Mouse (Mus musculus) hindbrain, embryonic 15.5 days (tissue): Measurements from ENCODE around the gene Map2k5. TPM values are rescaled to one million over a fixed set of nuclear protein-coding genes. Genes with fewer than 3 reads are reported as not detected.

Experiments
- ATAC-seq: fragments of 200-750 bp; cut with Nextera tagmentation; 2 replicates; pipeline ENCODE4 v1.8.0; 2017; ENCODE audit warnings: low read depth, moderate number of reproducible peaks, moderate TSS enrichment; ENCODE audit not compliant: low FRiP score
- H3K27ac ChIP-seq: fragments of 300-500 bp; sonication (generic); replicated peaks from 2 replicates; pipeline ENCODE4 v1.5.1; 2015; ENCODE audit warnings: mild to moderate bottlenecking, inconsistent platforms
- H3K27me3 ChIP-seq: fragments of 300-500 bp; sonication (generic); 2 replicates; pipeline ENCODE4 v1.6.1; 2015; ENCODE audit warnings: control low read depth, inconsistent platforms
- H3K36me3 ChIP-seq: fragments of 300-500 bp; sonication (generic); 2 replicates; pipeline ENCODE4 v1.6.1; 2015; ENCODE audit warnings: control low read depth, inconsistent platforms
- H3K4me1 ChIP-seq: fragments of 300-500 bp; sonication (generic); replicated peaks from 2 replicates; pipeline ENCODE4 v1.6.1; 2015; ENCODE audit warnings: control low read depth, inconsistent platforms
- H3K4me2 ChIP-seq: fragments of 300-500 bp; sonication (generic); 2 replicates; pipeline ENCODE4 v1.6.1; 2015; ENCODE audit warnings: moderate library complexity, mild to moderate bottlenecking, inconsistent platforms
- H3K4me3 ChIP-seq: fragments of 300-500 bp; sonication (generic); 2 replicates; pipeline ENCODE4 v1.5.1; 2015; ENCODE audit warnings: mild to moderate bottlenecking, inconsistent platforms
- H3K9ac ChIP-seq: fragments of 300-500 bp; sonication (generic); 2 replicates; pipeline ENCODE4 v1.6.1; 2015; ENCODE audit warnings: inconsistent platforms
- H3K9me3 ChIP-seq: fragments of 300-500 bp; sonication (generic); 2 replicates; pipeline ENCODE4 v1.6.1; 2016; ENCODE audit warnings: control low read depth, inconsistent platforms
- whole genome bisulfite sequencing: fragments of 180-500 bp; shearing (Covaris S2); methylation state at CpG from one replicate; pipeline ENCODE4 v1.1.7; 2015; 5-methylcytosine and 5-hydroxymethylcytosine counted together
- polyA plus RNA-seq: library from polyadenylated mRNA; unstranded; fragments of >200 nt; fragmentation: Nextera tagmentation; extraction: Ambion mirVana; gene quantifications from 2 replicates; pipeline ENCODE4 v1.2.1, GENCODE M21; 2015

Map2k5 gene
- polyA plus RNA-seq, 1 experiment from 2014 or later, result 35.1 TPM

DNA sequence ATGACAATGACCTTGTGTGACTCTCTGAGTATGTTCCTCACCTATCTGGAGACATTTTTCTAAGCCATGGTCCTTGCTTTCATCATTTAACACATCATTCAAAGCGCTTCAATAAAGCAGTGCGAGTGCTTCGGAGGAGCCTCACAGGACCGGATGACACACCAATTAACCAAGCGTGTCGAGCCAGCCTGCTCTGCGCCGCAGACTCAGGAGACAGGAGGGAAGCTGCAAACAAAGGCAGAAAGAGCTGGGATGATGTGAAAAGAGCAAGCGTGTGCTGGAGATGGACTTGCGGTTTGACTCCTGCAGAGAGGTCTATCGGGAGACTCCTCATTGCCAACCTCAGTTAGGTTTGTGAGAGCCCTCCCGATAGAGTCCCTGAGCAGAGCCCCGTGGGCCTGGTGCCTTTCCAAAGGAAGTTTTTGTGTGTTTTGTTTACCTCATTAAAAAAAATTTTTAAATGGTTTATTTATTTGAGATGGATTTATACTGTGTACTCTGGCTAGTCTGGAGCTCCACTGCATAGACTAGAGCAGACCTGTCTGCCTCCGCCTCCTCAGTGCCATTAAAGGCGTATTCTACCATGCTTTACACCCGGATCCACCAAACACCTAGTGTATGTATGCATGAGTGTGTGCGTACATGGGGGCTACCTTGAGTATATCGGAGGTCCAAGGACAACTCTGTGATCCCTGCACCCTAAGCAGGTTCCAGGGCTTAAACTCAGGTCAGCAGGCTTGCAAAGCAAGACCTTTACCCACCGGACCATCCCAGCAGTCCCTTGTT lies 126.7 kb downstream of the Map2k5 start:
- Histone ChIP-seq H3K4me1 (peaks cover 6% of the 10 kb centered on the region; the same call in 1 of the 2 replicates), H3K27me3 (no peaks in the 10 kb centered on the region), H3K27ac (0 out of 2 replicates have a peak overlapping the region, but pooled peaks have one; percentile 14), H3K4me2 (no peak overlapping the region; the same call in 1 of the 2 replicates), H3K36me3 (no peaks in the 10 kb centered on the region), H3K4me3 (no peak overlapping the region), H3K9me3 (no peaks in the 10 kb centered on the region), H3K9ac (no peak overlapping the region)
- WGBS, result 42% methylated on average over 19 of the region's 19 CpGs
- 0 out of 2 replicates have a peak, but pooled peaks have one; percentile 54 for ATAC-seq

DNA sequence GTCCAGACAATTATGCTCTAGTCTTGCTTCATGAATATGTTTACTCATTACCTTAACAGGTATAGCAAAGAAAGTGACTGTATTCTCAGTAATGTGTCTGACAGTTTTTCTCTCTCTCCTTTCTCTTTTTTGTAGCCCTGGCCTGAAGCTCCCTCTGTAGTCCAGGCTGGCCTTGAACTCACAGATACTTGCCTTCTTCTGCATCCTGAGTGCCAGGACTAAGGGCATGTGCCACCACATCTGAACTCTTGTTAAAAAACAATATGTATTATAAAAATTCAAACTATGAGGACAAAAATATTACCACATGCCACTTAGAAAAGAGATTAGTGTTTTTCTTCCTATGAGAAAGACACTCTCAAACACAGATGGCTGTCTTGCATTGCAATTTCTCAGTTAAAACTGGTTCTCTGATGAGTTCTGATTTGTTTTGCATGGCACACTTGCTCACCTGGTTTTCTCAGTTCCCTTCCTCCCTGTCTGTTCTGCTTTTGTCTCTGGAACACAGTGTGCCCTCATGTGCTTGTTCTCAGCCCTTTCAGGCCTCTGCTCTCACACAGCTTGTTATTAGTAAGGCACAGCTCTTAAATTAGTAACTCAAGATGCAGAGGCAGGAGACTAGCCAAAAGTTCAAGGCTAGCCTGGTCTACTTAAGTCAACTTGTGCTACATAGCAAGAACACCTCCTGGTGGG lies 129.5 kb downstream of the Map2k5 start:
- Histone ChIP-seq H3K4me1 (peaks cover 6% of the 10 kb centered on the region; the same call in 1 of the 2 replicates), H3K9me3 (no peaks in the 10 kb centered on the region), H3K36me3 (no peaks in the 10 kb centered on the region), H3K4me3 (no peak overlapping the region), H3K9ac (no peak overlapping the region), H3K27me3 (no peaks in the 10 kb centered on the region), H3K27ac (no peak overlapping the region), H3K4me2 (no peak overlapping the region)
- no peak for ATAC-seq

DNA sequence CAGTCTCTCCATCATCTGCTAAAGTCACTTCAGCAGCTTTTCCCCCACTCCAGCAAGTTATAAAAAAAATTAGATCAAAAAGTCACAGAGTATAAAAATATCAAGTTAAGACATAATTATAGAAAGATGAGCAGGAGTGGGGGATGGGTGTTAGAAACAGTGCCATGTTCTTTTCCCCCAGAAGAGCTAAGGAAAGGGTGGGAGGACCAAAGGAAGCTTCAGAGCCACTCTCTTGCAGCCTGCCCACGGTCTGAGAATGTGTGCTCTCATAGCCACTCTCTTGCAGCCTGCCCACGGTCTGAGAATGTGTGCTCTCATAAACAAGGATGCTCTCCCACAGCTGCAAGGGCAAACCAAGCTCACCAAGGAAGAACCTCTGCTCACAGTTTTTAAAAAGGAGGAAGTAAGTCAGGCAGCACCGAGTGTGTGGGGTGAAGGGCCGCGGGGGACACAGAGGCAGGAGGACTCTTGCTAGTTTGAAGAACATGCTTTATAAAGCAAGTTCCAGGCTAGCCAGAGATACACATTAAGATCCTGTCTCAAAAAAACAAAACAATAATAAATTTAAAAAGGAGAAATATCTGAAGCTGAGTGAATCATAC lies 131.0 kb downstream of the Map2k5 start:
- Histone ChIP-seq H3K27ac (no peak overlapping the region), H3K9me3 (no peaks in the 10 kb centered on the region), H3K4me2 (no peak overlapping the region), H3K9ac (no peak overlapping the region), H3K4me1 (peaks cover 12% of the 10 kb centered on the region), H3K27me3 (no peaks in the 10 kb centered on the region), H3K4me3 (no peak overlapping the region), H3K36me3 (no peaks in the 10 kb centered on the region)
- no peak for ATAC-seq
- WGBS, result 69% methylated on average over 5 of the region's 5 CpGs

DNA sequence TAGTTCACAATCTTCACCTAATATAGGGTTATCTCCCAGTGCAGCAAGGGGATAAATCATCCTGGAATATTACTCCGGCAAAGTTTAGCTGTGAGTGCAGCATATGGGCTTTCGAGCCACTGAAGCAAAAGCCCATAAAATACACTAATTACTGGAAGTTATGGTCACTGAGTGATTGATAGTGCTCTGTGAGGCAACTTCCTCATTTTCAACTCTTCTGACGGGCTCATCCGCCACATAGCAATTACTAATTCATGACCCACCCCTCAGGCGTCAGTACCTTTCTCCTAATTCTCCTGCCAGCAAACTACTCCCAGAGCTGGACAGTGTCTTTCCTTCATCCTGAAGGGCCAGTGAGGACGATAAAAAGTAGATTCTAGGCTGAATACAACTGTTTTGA lies 135.7 kb downstream of the Map2k5 start:
- Histone ChIP-seq H3K4me2 (no peak overlapping the region), H3K9ac (no peak overlapping the region), H3K27ac (no peak overlapping the region), H3K9me3 (no peaks in the 10 kb centered on the region), H3K27me3 (no peaks in the 10 kb centered on the region), H3K36me3 (no peaks in the 10 kb centered on the region), H3K4me3 (no peak overlapping the region), H3K4me1 (peaks cover 22% of the 10 kb centered on the region)
- 48% methylated on average over 6 of the region's 6 CpGs for WGBS
- no peak for ATAC-seq

DNA sequence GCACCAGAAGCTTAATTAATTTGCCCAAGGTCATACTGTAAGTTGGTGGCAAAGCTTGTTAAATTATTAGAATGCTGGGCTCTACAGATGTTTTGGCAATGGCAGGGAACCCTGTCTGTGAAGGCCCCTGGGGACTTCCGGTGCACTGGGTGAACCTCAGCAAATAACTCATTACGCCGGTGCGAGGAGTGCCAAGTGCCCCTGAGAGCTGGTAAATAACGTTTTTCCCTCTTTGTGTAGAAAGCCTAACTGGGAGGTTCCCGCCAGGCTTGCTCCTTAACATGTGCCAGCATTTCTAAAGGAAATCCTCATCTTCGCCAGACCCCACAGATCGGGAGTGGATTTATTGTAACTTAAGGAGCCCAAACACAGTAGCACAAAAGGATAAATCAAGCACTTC lies 136.5 kb downstream of the Map2k5 start:
- no peaks in the 10 kb centered on the region for H3K27me3 ChIP-seq
- no peaks in the 10 kb centered on the region for H3K9me3 ChIP-seq
- peaks cover 22% of the 10 kb centered on the region for H3K4me1 ChIP-seq
- no peak for ATAC-seq
- H3K9ac ChIP-seq, result no peak overlapping the region
- H3K36me3 ChIP-seq, result no peaks in the 10 kb centered on the region
- H3K27ac ChIP-seq, result peak overlapping the region; percentile 4; the same call in 1 of the 2 replicates
- H3K4me2 ChIP-seq, result no peak overlapping the region
- 32% methylated on average over 8 of the region's 8 CpGs for WGBS
- no peak overlapping the region for H3K4me3 ChIP-seq

DNA sequence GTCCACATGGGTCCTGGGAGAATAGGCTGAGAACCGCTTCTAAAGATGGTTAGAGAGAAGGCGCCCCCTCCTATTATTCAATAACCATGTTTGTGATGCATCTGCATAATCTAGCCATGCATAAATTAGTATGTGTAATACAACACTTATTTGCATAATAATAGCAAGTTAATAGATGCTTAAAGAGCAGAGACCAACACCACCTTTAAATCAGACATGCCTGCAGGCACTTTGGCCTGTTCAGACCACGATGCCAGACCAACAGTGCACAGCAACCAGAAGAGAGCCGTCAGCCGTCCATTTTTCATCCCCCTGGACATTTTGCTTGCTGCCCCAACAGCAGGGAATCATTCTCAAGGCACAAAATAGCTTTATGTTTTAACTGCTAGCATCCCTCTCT lies 143.3 kb downstream of the Map2k5 start:
- H3K9me3 ChIP-seq, result no peaks in the 10 kb centered on the region
- no peak for ATAC-seq
- no peak overlapping the region for H3K9ac ChIP-seq
- no peak overlapping the region for H3K4me2 ChIP-seq
- H3K4me1 ChIP-seq, result peaks cover 24% of the 10 kb centered on the region
- 25% methylated on average over 5 of the region's 5 CpGs for WGBS
- no peak overlapping the region for H3K27ac ChIP-seq
- no peaks in the 10 kb centered on the region for H3K36me3 ChIP-seq
- H3K4me3 ChIP-seq, result no peak overlapping the region
- H3K27me3 ChIP-seq, result no peaks in the 10 kb centered on the region

DNA sequence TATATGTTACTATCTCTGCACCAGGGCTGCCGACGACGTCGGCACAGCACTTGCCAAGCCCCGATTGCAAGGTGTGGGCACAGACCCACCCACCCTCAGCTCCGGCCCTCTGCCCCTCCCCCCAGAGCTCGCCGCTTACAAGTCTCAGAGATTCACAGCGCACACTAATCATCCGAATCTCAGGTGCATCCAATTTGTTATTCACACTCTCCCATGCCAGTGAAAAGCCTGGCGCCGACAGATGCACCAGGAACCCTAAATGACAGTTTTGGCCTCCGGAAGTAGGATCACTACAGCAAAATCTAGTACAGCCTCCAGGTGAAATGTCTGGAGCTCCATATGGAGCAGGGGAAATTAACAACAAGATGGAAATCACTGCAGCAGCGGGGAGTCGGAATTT lies 147.4 kb downstream of the Map2k5 start:
- Histone ChIP-seq H3K27me3 (no peaks in the 10 kb centered on the region), H3K36me3 (no peaks in the 10 kb centered on the region), H3K4me3 (no peak overlapping the region), H3K27ac (0 out of 2 replicates have a peak overlapping the region, but pooled peaks have one; percentile 25), H3K4me1 (peaks cover 17% of the 10 kb centered on the region), H3K9me3 (no peaks in the 10 kb centered on the region), H3K9ac (no peak overlapping the region), H3K4me2 (peak overlapping the region; percentile 46)
- WGBS, result 32% methylated on average over 15 of the region's 15 CpGs
- no peak for ATAC-seq

DNA sequence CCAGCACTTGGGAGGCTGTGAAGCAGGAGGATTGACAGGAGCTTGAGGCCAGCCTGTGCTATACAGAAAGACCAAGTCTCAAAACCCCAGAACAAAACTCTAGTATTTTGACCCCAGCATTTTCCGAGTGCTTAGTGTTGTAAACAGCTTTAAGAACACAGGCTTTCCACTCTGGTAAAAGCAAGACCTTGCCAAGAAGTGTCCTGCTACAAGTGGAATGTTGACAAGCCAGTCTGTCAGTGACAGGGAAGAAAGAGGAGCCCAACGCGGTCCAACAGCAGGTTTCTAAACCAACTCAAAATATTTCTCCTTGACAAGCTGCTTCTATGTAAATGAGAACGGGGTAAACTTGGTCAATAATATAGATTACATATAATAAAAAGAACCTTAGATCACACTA lies 148.6 kb downstream of the Map2k5 start:
- Histone ChIP-seq H3K27me3 (no peaks in the 10 kb centered on the region), H3K9ac (no peak overlapping the region), H3K4me1 (peaks cover 12% of the 10 kb centered on the region), H3K36me3 (no peaks in the 10 kb centered on the region), H3K4me2 (no peak overlapping the region), H3K4me3 (no peak overlapping the region), H3K27ac (no peak overlapping the region), H3K9me3 (no peaks in the 10 kb centered on the region)
- WGBS, result 71% methylated on average over 4 of the region's 4 CpGs
- no peak for ATAC-seq

DNA sequence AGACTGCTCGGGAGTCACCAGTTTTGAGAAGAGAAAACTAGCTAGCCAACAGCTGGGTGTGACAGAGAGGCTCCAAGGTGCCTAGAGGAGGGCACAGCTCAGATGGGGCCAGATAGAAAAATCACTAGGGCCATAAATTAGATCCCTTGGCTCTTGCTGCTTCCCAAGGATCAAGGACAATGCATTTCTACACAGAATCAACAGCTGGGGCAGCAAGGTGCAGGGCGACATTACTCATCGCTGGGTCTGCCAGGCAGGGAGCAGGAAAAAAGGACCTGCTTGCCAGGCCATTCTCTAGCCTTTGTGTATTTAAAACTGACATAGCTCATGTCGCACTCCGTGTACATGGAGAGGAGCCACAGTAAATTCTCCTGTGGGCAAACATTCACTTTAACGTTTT lies 155.5 kb downstream of the Map2k5 start:
- H3K27me3 ChIP-seq, result no peaks in the 10 kb centered on the region
- H3K4me1 ChIP-seq, result peaks cover 4% of the 10 kb centered on the region; the same call in 1 of the 2 replicates
- H3K36me3 ChIP-seq, result no peaks in the 10 kb centered on the region
- no peak overlapping the region for H3K4me2 ChIP-seq
- no peak overlapping the region for H3K27ac ChIP-seq
- ATAC-seq, result no peak
- H3K4me3 ChIP-seq, result no peak overlapping the region
- H3K9ac ChIP-seq, result no peak overlapping the region
- no peaks in the 10 kb centered on the region for H3K9me3 ChIP-seq
- 61% methylated on average over 6 of the region's 6 CpGs for WGBS

DNA sequence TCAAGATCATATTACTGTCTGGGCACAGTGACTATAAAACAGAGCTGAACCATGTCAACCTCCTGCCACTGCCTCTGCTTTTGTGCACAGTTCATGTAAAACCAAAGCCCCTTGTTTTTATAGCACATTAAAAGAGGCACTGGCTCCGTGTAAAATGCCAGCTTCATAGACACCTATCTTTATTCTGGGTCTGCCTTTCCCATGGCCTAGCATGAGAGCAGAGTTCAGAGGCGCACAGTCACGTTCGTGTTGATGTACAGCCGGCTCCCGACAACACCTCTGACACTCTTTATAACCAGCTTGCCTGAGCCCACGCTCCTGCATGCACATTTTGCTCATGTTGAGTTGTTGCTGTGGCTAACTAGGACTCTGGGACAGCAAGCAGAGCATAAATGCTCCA lies 157.9 kb downstream of the Map2k5 start:
- Histone ChIP-seq H3K27ac (no peak overlapping the region), H3K4me1 (peaks cover 4% of the 10 kb centered on the region; the same call in 1 of the 2 replicates)

DNA sequence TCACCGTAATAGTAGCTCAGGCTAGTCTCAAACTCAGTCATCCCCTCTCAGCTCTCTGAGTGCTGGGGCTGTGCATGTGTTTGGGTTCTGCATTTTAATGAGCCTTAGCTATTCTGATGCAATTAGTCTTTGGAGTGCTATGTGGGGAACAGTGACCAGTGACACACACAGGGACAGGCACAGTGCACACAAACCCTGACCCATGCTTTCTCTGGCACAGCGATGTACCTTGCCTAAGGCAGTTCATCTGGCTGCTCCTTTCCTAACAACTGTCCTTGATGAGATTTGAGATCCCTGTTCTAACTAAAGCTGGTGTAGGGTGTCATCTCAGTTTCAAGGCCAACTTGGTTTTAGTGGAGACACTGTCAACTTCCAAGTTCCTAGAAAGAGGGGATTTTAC lies 162.7 kb downstream of the Map2k5 start:
- no peak for ATAC-seq
- Histone ChIP-seq H3K9ac (no peak overlapping the region), H3K4me3 (no peak overlapping the region), H3K4me2 (no peak overlapping the region), H3K27me3 (no peaks in the 10 kb centered on the region), H3K27ac (no peak overlapping the region), H3K9me3 (no peaks in the 10 kb centered on the region), H3K4me1 (no peaks in the 10 kb centered on the region; the same call in 1 of the 2 replicates), H3K36me3 (no peaks in the 10 kb centered on the region)
- WGBS, result 68% methylated on average over 2 of the region's 2 CpGs

More for the DNA sequence above, 157.9 kb downstream of the Map2k5 start:
- H3K36me3 ChIP-seq, result no peaks in the 10 kb centered on the region
- 68% methylated on average over 7 of the region's 7 CpGs for WGBS
- H3K9me3 ChIP-seq, result no peaks in the 10 kb centered on the region
- H3K4me2 ChIP-seq, result no peak overlapping the region
- H3K27me3 ChIP-seq, result no peaks in the 10 kb centered on the region
- H3K9ac ChIP-seq, result no peak overlapping the region
- no peak for ATAC-seq
- H3K4me3 ChIP-seq, result no peak overlapping the region

DNA sequence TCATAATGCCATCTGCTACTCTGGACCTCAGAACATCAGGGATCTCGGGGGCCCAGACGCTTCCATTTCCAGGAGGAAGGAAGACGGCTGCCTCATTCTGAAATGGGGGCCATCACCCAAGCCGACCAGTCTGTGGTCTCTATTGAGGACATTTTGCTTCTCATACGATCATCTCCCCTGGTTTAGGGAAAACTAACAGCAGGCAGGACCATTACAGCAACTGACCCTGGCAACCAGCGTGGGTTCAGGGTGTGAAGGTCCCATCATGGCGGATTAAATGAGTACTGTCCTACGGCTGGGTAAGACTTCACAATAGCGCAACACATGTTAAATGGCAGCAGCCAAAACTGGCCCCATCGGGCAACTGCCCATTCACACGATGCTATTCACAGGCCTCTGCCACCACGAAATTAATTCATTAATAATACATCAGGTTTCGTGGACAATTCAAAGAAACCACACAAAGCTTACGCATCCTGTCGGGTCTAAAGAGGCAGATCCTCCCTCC lies 170.9 kb downstream of the Map2k5 start:
- no peaks in the 10 kb centered on the region for H3K36me3 ChIP-seq
- 29% methylated on average over 15 of the region's 15 CpGs for whole genome bisulfite sequencing
- H3K4me3 ChIP-seq, result no peak overlapping the region
- H3K4me2 ChIP-seq, result no peak overlapping the region
- no peaks in the 10 kb centered on the region for H3K27me3 ChIP-seq
- peaks cover 11% of the 10 kb centered on the region; the same call in 1 of the 2 replicates for H3K4me1 ChIP-seq
- ATAC-seq, result no peak
- H3K27ac ChIP-seq, result no peak overlapping the region
- H3K9ac ChIP-seq, result no peak overlapping the region
- no peaks in the 10 kb centered on the region for H3K9me3 ChIP-seq
